Mouse (Mus musculus): Measurements from ENCODE around the gene Dok3. TPM values are rescaled to one million over a fixed set of nuclear protein-coding genes. Genes with fewer than 3 reads are reported as not detected.

The Dok3 gene
- polyA plus RNA-seq, 1 experiment from 2014 or later, result 6.4 TPM

DNA sequence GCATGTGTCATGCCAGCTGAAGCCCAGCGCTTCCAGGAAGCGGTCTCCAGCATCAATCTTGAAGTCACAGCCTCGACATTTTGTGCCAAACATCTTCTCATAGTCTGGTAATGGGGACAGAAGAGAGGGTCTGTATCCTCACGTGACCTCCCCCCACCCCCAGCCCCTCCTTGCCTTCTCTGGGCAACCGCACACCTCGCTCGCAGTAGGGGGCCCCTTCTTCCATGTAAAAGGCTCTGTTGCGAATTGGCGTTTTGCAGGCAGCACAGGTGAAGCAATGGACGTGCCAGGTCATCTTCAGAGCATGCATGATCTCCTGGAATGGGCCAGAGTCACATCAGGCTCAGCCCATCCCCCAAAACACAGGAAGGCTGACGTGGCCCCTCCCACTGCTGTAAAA is 30.2 kb downstream of the Dok3 start:
- Histone ChIP-seq H3K4me3 (no peak overlapping the region), H3K27me3 (replicated peaks) (no peaks in the 10 kb centered on the region), H3K36me3 (replicated peaks) (0 out of 2 replicates have a peak, but pooled peaks cover 7% of the 10 kb centered on the region), H3K4me1 (peaks cover 30% of the 10 kb centered on the region), H3K9ac (no peak overlapping the region), H3K9me3 (no peaks in the 10 kb centered on the region), H3K4me2 (no peak overlapping the region), H3K27ac (no peak overlapping the region)
- ATAC-seq (replicated peaks), result no peak
- 47% methylated on average over 11 of the region's 11 CpGs for WGBS

DNA sequence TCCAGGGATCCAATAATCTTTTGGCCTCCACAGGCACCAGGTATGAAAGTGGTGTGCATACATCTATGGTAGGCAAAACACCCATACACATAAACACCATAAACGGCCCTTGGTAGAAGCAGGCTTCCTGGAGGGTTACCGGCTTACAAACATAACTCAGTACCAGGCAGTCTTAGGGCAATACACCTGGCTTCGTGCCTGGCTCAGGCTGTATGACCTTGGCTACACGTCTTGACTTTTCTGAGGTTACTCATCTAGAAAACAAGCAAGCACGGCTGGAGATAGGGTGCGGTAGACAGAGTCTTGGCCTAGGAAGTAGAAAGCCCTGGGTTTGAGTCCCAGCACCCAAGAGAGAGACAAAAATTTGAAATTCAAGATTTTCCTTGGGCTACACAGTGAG is 32.4 kb downstream of the Dok3 start:
- Histone ChIP-seq H3K9me3 (no peaks in the 10 kb centered on the region), H3K4me1 (peaks cover 30% of the 10 kb centered on the region), H3K4me2 (no peak overlapping the region), H3K4me3 (no peak overlapping the region), H3K36me3 (replicated peaks) (0 out of 2 replicates have a peak, but pooled peaks cover 5% of the 10 kb centered on the region), H3K27me3 (replicated peaks) (no peaks in the 10 kb centered on the region), H3K9ac (no peak overlapping the region), H3K27ac (peak overlapping the region; percentile 71)
- ATAC-seq (replicated peaks), result no peak
- WGBS, result 84% methylated on average over 6 of the region's 6 CpGs

DNA sequence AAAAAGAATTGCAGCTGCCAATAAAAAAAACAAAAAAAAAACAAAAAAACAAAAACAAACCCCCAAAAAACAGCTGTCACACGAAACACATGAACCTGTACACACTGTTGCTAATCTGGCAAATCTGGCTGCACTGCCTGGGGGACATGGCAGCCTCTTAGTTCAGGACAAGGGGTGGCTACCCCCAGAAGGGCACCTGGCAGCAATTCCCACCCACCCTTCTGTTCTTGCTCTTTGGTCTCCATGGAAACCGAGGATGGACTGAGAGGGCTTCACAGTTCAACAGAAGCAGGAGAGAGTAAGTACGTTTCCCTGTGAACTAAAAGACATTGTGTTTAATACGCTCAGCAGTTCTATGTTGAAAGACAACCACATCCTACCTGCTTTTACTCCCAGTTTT is 33.4 kb downstream of the Dok3 start:
- H3K9ac ChIP-seq, result no peak overlapping the region

DNA sequence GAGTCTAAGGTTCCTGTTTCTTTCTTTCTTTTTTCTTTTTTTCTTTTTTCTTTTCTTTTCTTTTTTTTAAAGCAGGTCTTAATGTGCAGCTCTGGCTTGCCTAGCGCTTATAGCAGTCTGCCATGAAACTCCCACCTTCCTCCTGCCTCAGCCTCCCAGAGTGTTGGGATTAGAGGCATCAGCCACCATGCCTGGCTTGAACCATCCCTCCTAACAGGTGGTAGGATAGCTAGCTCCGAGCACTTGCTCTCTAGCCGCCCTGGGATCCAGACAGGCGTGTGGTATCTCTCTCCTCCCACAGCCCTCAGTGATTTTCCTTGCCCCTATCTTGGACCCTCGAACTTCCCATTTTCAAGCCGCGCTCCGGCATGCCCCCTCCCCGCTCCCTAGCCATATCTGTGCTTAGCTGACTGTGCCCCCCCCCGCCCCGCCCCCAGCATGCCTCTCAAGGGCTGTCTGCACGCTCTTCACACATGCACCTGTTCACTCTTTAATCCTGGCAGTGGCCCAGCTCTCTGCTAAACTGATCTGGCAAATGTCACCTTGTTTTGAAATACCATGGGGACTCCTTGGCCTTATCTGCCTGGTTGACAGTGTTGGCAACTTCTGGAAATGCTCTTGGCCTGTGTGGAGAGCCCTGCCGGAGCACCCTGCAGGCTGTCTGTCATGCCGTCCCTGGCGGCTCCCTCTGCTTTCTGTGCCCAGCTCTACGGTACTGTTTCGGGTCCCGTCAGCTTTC is 34.0 kb downstream of the Dok3 start:
- Histone ChIP-seq H3K4me2 (peak overlapping the region; percentile 18; the same call in 1 of the 2 replicates), H3K36me3 (replicated peaks) (no peaks in the 10 kb centered on the region), H3K9ac (peak overlapping the region; percentile 31; the same call in 1 of the 2 replicates), H3K9me3 (no peaks in the 10 kb centered on the region), H3K4me3 (no peak overlapping the region), H3K27ac (peak overlapping the region; percentile 71; the same call in 1 of the 2 replicates), H3K4me1 (peaks cover 30% of the 10 kb centered on the region), H3K27me3 (replicated peaks) (no peaks in the 10 kb centered on the region)
- 15% methylated on average over 18 of the region's 18 CpGs for WGBS
- peak; percentile 57; the same call in 1 of the 2 replicates for ATAC-seq (replicated peaks)

More for the DNA sequence above, 33.4 kb downstream of the Dok3 start:
- H3K4me2 ChIP-seq, result peak overlapping the region; percentile 12; the same call in 1 of the 2 replicates
- no peaks in the 10 kb centered on the region for H3K27me3 ChIP-seq (replicated peaks)
- ATAC-seq (replicated peaks), result no peak
- no peak overlapping the region for H3K4me3 ChIP-seq
- H3K27ac ChIP-seq, result peak overlapping the region; percentile 71
- H3K9me3 ChIP-seq, result no peaks in the 10 kb centered on the region
- 0 out of 2 replicates have a peak, but pooled peaks cover 4% of the 10 kb centered on the region for H3K36me3 ChIP-seq (replicated peaks)
- H3K4me1 ChIP-seq, result peaks cover 30% of the 10 kb centered on the region
- 10% methylated on average over 4 of the region's 4 CpGs for WGBS

DNA sequence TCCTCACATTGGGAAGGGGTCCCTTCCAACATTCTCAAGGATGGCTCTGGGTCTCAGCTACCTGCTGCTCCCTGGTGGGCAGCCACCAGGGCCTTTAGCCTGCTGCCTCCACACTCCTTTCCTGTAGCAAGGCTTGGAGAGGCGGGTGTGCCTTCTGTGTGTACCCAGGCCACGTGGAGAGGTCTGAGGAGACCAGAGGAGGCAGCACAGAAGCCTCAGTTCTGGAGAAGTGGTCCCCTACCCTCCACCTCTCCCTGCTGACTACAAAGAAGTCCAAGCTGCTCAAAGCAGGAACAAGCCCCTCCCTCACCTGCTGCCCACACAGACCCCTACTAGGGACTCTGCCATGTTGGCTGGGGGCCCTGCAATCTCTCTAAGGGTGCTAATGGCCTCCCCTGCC is 34.8 kb downstream of the Dok3 start:
- Histone ChIP-seq H3K9me3 (no peaks in the 10 kb centered on the region), H3K27ac (0 out of 2 replicates have a peak overlapping the region, but pooled peaks have one; percentile 71), H3K27me3 (replicated peaks) (no peaks in the 10 kb centered on the region), H3K4me1 (peaks cover 30% of the 10 kb centered on the region), H3K9ac (no peak overlapping the region), H3K4me3 (no peak overlapping the region), H3K36me3 (replicated peaks) (no peaks in the 10 kb centered on the region), H3K4me2 (no peak overlapping the region)
- no peak; the same call in 1 of the 2 replicates for ATAC-seq (replicated peaks)
- 25% methylated on average over 2 of the region's 2 CpGs for WGBS

GRCm38 (mm10) chr13:55487578-55488498 is 41.3 kb downstream of the Dok3 start, which contains the start of gene Dbn1:
TSS of gene Dbn1 (minus strand) at chr13:55488111.
- under 1% methylated on average over 67 of the region's 83 CpGs for WGBS
- H3K4me1 ChIP-seq, result peaks cover 44% of the 10 kb centered on the region

GRCm38 (mm10) chr13:55486916-55487577 is 42.0 kb downstream of the Dok3 start:
- Histone ChIP-seq H3K4me2 (peak overlapping the region; percentile 94), H3K9ac (peak overlapping the region; percentile 100), H3K4me3 (peak overlapping the region; percentile 77), H3K36me3 (replicated peaks) (peaks cover 4% of the 10 kb centered on the region), H3K27me3 (replicated peaks) (no peaks in the 10 kb centered on the region), H3K4me1 (peaks cover 51% of the 10 kb centered on the region), H3K27ac (peak overlapping the region; percentile 99), H3K9me3 (no peaks in the 10 kb centered on the region)
- ATAC-seq (replicated peaks), result peak; percentile 33
- WGBS, result 0% methylated on average over 29 of the region's 29 CpGs

More at GRCm38 (mm10) chr13:55487578-55488498, 41.3 kb downstream of the Dok3 start, which contains the start of gene Dbn1:
- Histone ChIP-seq H3K4me3 (peak within 1 kb of the TSS; percentile 77), H3K27ac (peak within 1 kb of the TSS; percentile 99), H3K36me3 (replicated peaks) (no peaks in the 10 kb centered on the region), H3K4me2 (peak within 1 kb of the TSS; percentile 94), H3K9me3 (no peaks in the 10 kb centered on the region), H3K9ac (peak within 1 kb of the TSS; percentile 100), H3K27me3 (replicated peaks) (no peaks in the 10 kb centered on the region)
- peak; percentile 81 for ATAC-seq (replicated peaks)

GRCm38 (mm10) chr13:55486029-55486794 is 42.9 kb downstream of the Dok3 start:
- peaks cover 51% of the 10 kb centered on the region for H3K4me1 ChIP-seq
- H3K27me3 ChIP-seq (replicated peaks), result no peaks in the 10 kb centered on the region
- peak overlapping the region; percentile 99 for H3K27ac ChIP-seq
- peaks cover 11% of the 10 kb centered on the region for H3K36me3 ChIP-seq (replicated peaks)
- no peak for ATAC-seq (replicated peaks)
- 20% methylated on average over 14 of the region's 14 CpGs for WGBS
- peak overlapping the region; percentile 94 for H3K4me2 ChIP-seq
- H3K9ac ChIP-seq, result peak overlapping the region; percentile 100
- peak overlapping the region; percentile 77 for H3K4me3 ChIP-seq
- no peaks in the 10 kb centered on the region for H3K9me3 ChIP-seq

DNA sequence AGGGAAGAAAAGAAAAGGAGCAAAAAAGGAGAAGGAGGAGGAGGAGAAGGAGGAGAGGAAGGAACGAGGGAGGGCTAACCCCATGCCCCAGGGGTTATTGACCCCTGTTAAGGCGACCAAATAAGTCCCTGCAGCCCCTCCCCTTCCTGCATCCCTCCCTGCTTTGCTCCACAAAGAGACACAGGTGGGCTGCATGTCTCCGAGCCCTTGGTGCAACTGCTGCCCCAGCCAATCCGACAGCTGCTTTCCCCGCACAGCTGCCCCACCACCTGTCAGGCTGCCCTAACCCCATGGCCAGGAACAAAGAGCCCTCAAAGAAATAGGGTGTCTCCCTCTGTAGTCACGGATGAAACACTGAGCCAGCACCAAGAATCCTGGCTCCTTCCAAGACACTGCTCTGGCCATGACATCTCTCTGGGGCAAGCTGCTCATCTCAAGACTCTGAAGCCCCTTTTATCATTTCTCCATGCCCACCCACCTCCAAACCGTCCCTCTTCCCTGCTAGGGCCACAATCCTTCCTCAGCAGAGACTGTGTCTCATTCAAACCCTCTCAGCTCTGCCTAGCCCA is 44.5 kb downstream of the Dok3 start:
- no peak for ATAC-seq (replicated peaks)
- H3K9me3 ChIP-seq, result no peaks in the 10 kb centered on the region
- H3K36me3 ChIP-seq (replicated peaks), result peaks cover 25% of the 10 kb centered on the region
- H3K9ac ChIP-seq, result peak overlapping the region; percentile 100
- H3K27ac ChIP-seq, result peak overlapping the region; percentile 99
- peak overlapping the region; percentile 94 for H3K4me2 ChIP-seq
- peak overlapping the region; percentile 77 for H3K4me3 ChIP-seq
- peaks cover 51% of the 10 kb centered on the region for H3K4me1 ChIP-seq
- 14% methylated on average over 7 of the region's 7 CpGs for WGBS
- H3K27me3 ChIP-seq (replicated peaks), result no peaks in the 10 kb centered on the region

- WGBS, result 4% methylated on average over 15 of the region's 15 CpGs
- H3K4me2 ChIP-seq, result peak overlapping the region; percentile 94
- H3K4me3 ChIP-seq, result peak overlapping the region; percentile 77
- H3K36me3 ChIP-seq (replicated peaks), result peaks cover 35% of the 10 kb centered on the region
- peaks cover 51% of the 10 kb centered on the region for H3K4me1 ChIP-seq
- H3K9ac ChIP-seq, result peak overlapping the region; percentile 100
- peak overlapping the region; percentile 99 for H3K27ac ChIP-seq
- ATAC-seq (replicated peaks), result peak; percentile 87
- H3K9me3 ChIP-seq, result no peaks in the 10 kb centered on the region
- no peaks in the 10 kb centered on the region for H3K27me3 ChIP-seq (replicated peaks)
These were observed 45.5 kb downstream of the Dok3 start for GRCm38 (mm10) chr13:55483593-55483992.

GRCm38 (mm10) chr13:55483071-55483470 is 46.0 kb downstream of the Dok3 start:
- Histone ChIP-seq H3K4me3 (peak overlapping the region; percentile 77), H3K4me2 (peak overlapping the region; percentile 94), H3K4me1 (peaks cover 46% of the 10 kb centered on the region), H3K9me3 (no peaks in the 10 kb centered on the region), H3K27ac (peak overlapping the region; percentile 99), H3K9ac (peak overlapping the region; percentile 100), H3K27me3 (replicated peaks) (no peaks in the 10 kb centered on the region), H3K36me3 (replicated peaks) (peaks cover 35% of the 10 kb centered on the region)
- 33% methylated on average over 9 of the region's 9 CpGs for WGBS
- ATAC-seq (replicated peaks), result no peak; the same call in 1 of the 2 replicates

All from midbrain, embryonic 15.5 days (tissue).